Mouse (Mus musculus): ENCODE data around the gene Chac1. TPM values are rescaled to one million over a fixed set of nuclear protein-coding genes. Genes with fewer than 3 reads are reported as not detected.

Gene Chac1
- polyA plus RNA-seq, 1 experiment from 2014 or later = 2.3 TPM

DNA sequence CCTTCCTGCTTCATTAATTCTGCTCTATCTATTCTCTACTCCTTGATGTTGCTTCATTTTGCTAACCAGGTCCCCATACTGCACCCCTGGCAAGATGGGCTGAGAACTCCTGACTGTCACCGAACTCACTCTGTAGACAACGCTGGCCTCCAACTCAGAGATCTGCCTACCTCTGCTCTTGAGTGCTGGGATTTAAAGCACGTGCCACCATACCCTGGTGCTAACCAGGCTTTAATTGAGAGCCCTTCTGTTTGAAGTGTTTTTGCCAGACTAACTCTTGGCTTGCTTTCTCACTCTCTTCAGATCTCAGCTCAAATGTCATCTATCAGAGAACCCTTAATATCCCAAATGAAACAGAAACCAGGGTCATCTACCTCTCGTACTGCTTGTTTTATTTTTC, 39.0 kb downstream of the Chac1 start:
- no peak overlapping the region for H3K27ac ChIP-seq
- H3K4me1 ChIP-seq (replicated peaks) = no peaks in the 10 kb centered on the region
- H3K36me3 ChIP-seq = peaks cover 11% of the 10 kb centered on the region; the same call in 1 of the 2 replicates
- ATAC-seq = no peak
- no peak overlapping the region for H3K4me2 ChIP-seq (replicated peaks)
- WGBS = 94% methylated on average over 4 of the region's 4 CpGs
- H3K9ac ChIP-seq = no peak overlapping the region
- H3K9me3 ChIP-seq = no peaks in the 10 kb centered on the region
- no peaks in the 10 kb centered on the region for H3K27me3 ChIP-seq (replicated peaks)
- no peak overlapping the region for H3K4me3 ChIP-seq (replicated peaks)

- no peak overlapping the region for H3K9ac ChIP-seq
- no peaks in the 10 kb centered on the region for H3K27me3 ChIP-seq (replicated peaks)
- no peak overlapping the region for H3K4me3 ChIP-seq (replicated peaks)
- peak overlapping the region; percentile 42; the same call in 1 of the 2 replicates for H3K27ac ChIP-seq
- 85% methylated on average over 5 of the region's 5 CpGs for WGBS
- H3K9me3 ChIP-seq = no peaks in the 10 kb centered on the region
- no peak overlapping the region for H3K4me2 ChIP-seq (replicated peaks)
- H3K36me3 ChIP-seq = peaks cover 12% of the 10 kb centered on the region
- peak; percentile 48; the same call in 1 of the 2 replicates for ATAC-seq
- no peaks in the 10 kb centered on the region for H3K4me1 ChIP-seq (replicated peaks)
Measured at GRCm38 (mm10) chr2:119398252-119398651, 47.2 kb downstream of the Chac1 start.

- no peaks in the 10 kb centered on the region for H3K9me3 ChIP-seq
- no peak overlapping the region for H3K9ac ChIP-seq
- no peak overlapping the region for H3K4me2 ChIP-seq (replicated peaks)
- 71% methylated on average over 1 of the region's 1 CpGs for WGBS
- H3K27ac ChIP-seq = peak overlapping the region; percentile 42; the same call in 1 of the 2 replicates
- H3K4me1 ChIP-seq (replicated peaks) = no peaks in the 10 kb centered on the region
- H3K4me3 ChIP-seq (replicated peaks) = no peak overlapping the region
- H3K27me3 ChIP-seq (replicated peaks) = no peaks in the 10 kb centered on the region
- peaks cover 12% of the 10 kb centered on the region for H3K36me3 ChIP-seq
- peak; percentile 93 for ATAC-seq
Measured at GRCm38 (mm10) chr2:119398665-119399064, 47.6 kb downstream of the Chac1 start.

DNA sequence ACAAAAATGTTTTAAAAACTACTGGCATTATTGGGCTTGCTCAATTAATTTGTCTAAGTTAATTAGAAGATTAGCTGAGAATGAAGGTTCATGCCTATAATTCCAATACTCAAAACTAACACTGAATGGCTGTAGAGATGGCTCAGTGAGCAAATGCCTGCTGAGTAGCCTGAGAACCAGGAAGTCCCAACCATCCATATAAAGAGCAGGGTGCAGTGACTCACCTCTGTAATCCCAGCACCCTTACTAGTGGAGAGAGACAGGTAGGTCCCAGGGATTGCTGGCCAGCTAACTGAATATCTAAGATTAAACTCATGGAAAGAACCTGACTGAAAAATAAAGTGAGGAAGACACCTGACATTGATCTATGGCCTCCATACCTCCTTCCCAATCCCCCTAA, 48.3 kb downstream of the Chac1 start:
- no peak overlapping the region for H3K9ac ChIP-seq
- peak; percentile 87 for ATAC-seq
- no peaks in the 10 kb centered on the region for H3K27me3 ChIP-seq (replicated peaks)
- H3K4me2 ChIP-seq (replicated peaks) = no peak overlapping the region
- peaks cover 12% of the 10 kb centered on the region for H3K36me3 ChIP-seq
- no peak overlapping the region for H3K27ac ChIP-seq
- no peaks in the 10 kb centered on the region for H3K9me3 ChIP-seq
- no peak overlapping the region for H3K4me3 ChIP-seq (replicated peaks)
- H3K4me1 ChIP-seq (replicated peaks) = no peaks in the 10 kb centered on the region

Other genes starting within 250 kb of the Chac1 start
- 41.1 and 43.2 TPM in 2 replicates for gene Rad51, start 238.4 kb upstream of the Chac1 start, polyA plus RNA-seq (2015; fragmentation: Nextera tagmentation; extraction: Ambion mirVana)
- gene Rmdn3, start 194.2 kb upstream of the Chac1 start, polyA plus RNA-seq (2015; fragmentation: Nextera tagmentation; extraction: Ambion mirVana) = 48.5 and 49.5 TPM in 2 replicates
- gene Gchfr, start 183.5 kb upstream of the Chac1 start, polyA plus RNA-seq (2015; fragmentation: Nextera tagmentation; extraction: Ambion mirVana) = 21.1 and 27.3 TPM in 2 replicates
- gene Gm14137, start 176.7 kb upstream of the Chac1 start, polyA plus RNA-seq (2015; fragmentation: Nextera tagmentation; extraction: Ambion mirVana) = 0.30 and 0.38 TPM in 2 replicates
- 59.3 and 64.9 TPM in 2 replicates for gene Zfyve19, start 142.6 kb upstream of the Chac1 start, polyA plus RNA-seq (2015; fragmentation: Nextera tagmentation; extraction: Ambion mirVana)
- 15.9 and 18.5 TPM in 2 replicates for gene Dnajc17, start 142.4 kb upstream of the Chac1 start, polyA plus RNA-seq (2015; fragmentation: Nextera tagmentation; extraction: Ambion mirVana)
- gene Ppp1r14d, start 121.3 kb upstream of the Chac1 start, polyA plus RNA-seq (2015; fragmentation: Nextera tagmentation; extraction: Ambion mirVana) = 15.2 and 18.1 TPM in 2 replicates
- 96.1 and 108 TPM in 2 replicates for gene Spint1, start 113.9 kb upstream of the Chac1 start, polyA plus RNA-seq (2015; fragmentation: Nextera tagmentation; extraction: Ambion mirVana)
- 5.2 and 7.1 TPM in 2 replicates for gene Rhov, start 80.0 kb upstream of the Chac1 start, polyA plus RNA-seq (2015; fragmentation: Nextera tagmentation; extraction: Ambion mirVana)
- 20.9 and 22.5 TPM in 2 replicates for gene Vps18, start 62.5 kb upstream of the Chac1 start, polyA plus RNA-seq (2015; fragmentation: Nextera tagmentation; extraction: Ambion mirVana)
- 8.3 and 8.4 TPM in 2 replicates for gene Dll4, start 25.4 kb upstream of the Chac1 start, polyA plus RNA-seq (2015; fragmentation: Nextera tagmentation; extraction: Ambion mirVana)
- gene Ino80, start 126.5 kb downstream of the Chac1 start, polyA plus RNA-seq (2015; fragmentation: Nextera tagmentation; extraction: Ambion mirVana) = 4.0 and 4.4 TPM in 2 replicates
- 0.18 and 0.25 TPM in 2 replicates for gene Exd1, start 196.4 kb downstream of the Chac1 start, polyA plus RNA-seq (2015; fragmentation: Nextera tagmentation; extraction: Ambion mirVana)
- gene Chp1, start 196.5 kb downstream of the Chac1 start, polyA plus RNA-seq (2015; fragmentation: Nextera tagmentation; extraction: Ambion mirVana) = 53.6 and 54.9 TPM in 2 replicates

Data from intestine, embryonic 15.5 days (tissue).